Mouse (Mus musculus) megakaryocyte progenitor cell, adult 5-6 weeks (primary cell): ENCODE measurements around the gene Cib3. TPM values are rescaled to one million over a fixed set of nuclear protein-coding genes. Genes with fewer than 3 reads are reported as not detected.

ENCODE experiments used
- total RNA-seq, 2 experiments: library from RNA; stranded (forward) in 1 of 2; stranded (reverse) in 1 of 2; fragments of 157-497, 149-512 nt in 1 of 2; fragments of 200-1000 nt in 1 of 2; gene quantifications; 2 replicates each; pipeline versions ENCODE4 v1.2.3 to v1.2.4; 2015 to 2017

Gene Cib3
- total RNA-seq, 2 experiments from 2014 or later, result not detected

Other genes with a start within 250 kb of the Cib3 start
- 6.5 and 10.8 TPM in 2 replicates for gene Cyp4f18, start 203.2 kb downstream of the Cib3 start, total RNA-seq (2015)
- gene Cyp4f18, start 203.2 kb downstream of the Cib3 start, total RNA-seq (2017), result 2.0 and 5.6 TPM in 2 replicates
- gene Olfr372, start 171.6 kb downstream of the Cib3 start, total RNA-seq (2015), result not detected in 2 replicates
- not detected in 2 replicates for gene Olfr372, start 171.6 kb downstream of the Cib3 start, total RNA-seq (2017)
- not detected in 2 replicates for gene Olfr373, start 129.7 kb downstream of the Cib3 start, total RNA-seq (2015)
- gene Olfr373, start 129.7 kb downstream of the Cib3 start, total RNA-seq (2017), result not detected in 2 replicates
- gene Olfr374, start 105.8 kb downstream of the Cib3 start, total RNA-seq (2015), result not detected in 2 replicates
- not detected in 2 replicates for gene Olfr374, start 105.8 kb downstream of the Cib3 start, total RNA-seq (2017)
- 37.0 and 46.0 TPM in 2 replicates for gene Tpm4, start 77.9 kb downstream of the Cib3 start, total RNA-seq (2015)
- gene Tpm4, start 77.9 kb downstream of the Cib3 start, total RNA-seq (2017), result 64.2 and 73.9 TPM in 2 replicates
- 34.3 and 47.3 TPM in 2 replicates for gene Rab8a, start 51.6 kb downstream of the Cib3 start, total RNA-seq (2015)
- 329 and 425 TPM in 2 replicates for gene Rab8a, start 51.6 kb downstream of the Cib3 start, total RNA-seq (2017)
- gene Hsh2d, start 23.2 kb downstream of the Cib3 start, total RNA-seq (2015), result 6.6 and 8.7 TPM in 2 replicates
- 4.5 and 5.9 TPM in 2 replicates for gene Hsh2d, start 23.2 kb downstream of the Cib3 start, total RNA-seq (2017)
- gene Gm11034, start 799 bp upstream of the Cib3 start, total RNA-seq (2015), result not detected in 2 replicates
- not detected in 2 replicates for gene Gm11034, start 799 bp upstream of the Cib3 start, total RNA-seq (2017)
- 40.5 and 44.9 TPM in 2 replicates for gene Fam32a, start 6.9 kb upstream of the Cib3 start, total RNA-seq (2015)
- 37.5 and 39.1 TPM in 2 replicates for gene Fam32a, start 6.9 kb upstream of the Cib3 start, total RNA-seq (2017)
- gene Ap1m1, start 27.2 kb upstream of the Cib3 start, total RNA-seq (2015), result 88.1 and 90.6 TPM in 2 replicates
- gene Ap1m1, start 27.2 kb upstream of the Cib3 start, total RNA-seq (2017), result 52.4 and 65.4 TPM in 2 replicates
- 58.7 and 76.6 TPM in 2 replicates for gene Gm10282, start 92.4 kb upstream of the Cib3 start, total RNA-seq (2015)
- gene Gm10282, start 92.4 kb upstream of the Cib3 start, total RNA-seq (2017), result 68.3 and 86.8 TPM in 2 replicates
- gene Klf2, start 106.2 kb upstream of the Cib3 start, total RNA-seq (2015), result 10.8 and 21.8 TPM in 2 replicates
- gene Klf2, start 106.2 kb upstream of the Cib3 start, total RNA-seq (2017), result 2.0 and 6.6 TPM in 2 replicates
- gene Eps15l1, start 208.6 kb upstream of the Cib3 start, total RNA-seq (2015), result 44.6 and 57.1 TPM in 2 replicates
- 35.2 and 41.4 TPM in 2 replicates for gene Eps15l1, start 208.6 kb upstream of the Cib3 start, total RNA-seq (2017)
- gene Calr3, start 231.0 kb upstream of the Cib3 start, total RNA-seq (2015), result 2.2 TPM in 2 replicates
- gene Calr3, start 231.0 kb upstream of the Cib3 start, total RNA-seq (2017), result 2.9 TPM in 2 replicates
- 3.0 and 3.3 TPM in 2 replicates for gene 1700030K09Rik, start 231.0 kb upstream of the Cib3 start, total RNA-seq (2015)
- 6.3 and 6.5 TPM in 2 replicates for gene 1700030K09Rik, start 231.0 kb upstream of the Cib3 start, total RNA-seq (2017)